Mouse (Mus musculus): ENCODE measurements around the gene Trip13.

DNA sequence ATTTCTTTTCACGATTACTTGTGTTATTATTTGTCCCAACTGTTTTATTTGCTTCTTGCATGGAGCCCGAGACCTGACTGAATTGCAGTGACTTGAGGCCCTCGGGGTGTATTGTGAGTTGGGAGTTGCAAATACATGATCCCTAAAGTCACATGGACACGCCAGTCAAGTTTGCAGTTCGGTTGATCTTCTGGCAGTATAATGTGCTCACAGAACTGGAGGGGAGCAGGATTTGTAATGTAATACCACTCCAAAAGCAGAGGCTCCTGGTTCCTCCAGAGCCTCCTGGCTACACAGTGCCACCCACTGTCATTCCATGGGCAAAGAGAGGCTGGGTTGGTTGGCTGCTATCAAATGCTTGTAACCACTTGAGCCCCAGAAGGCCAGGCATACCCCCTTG lies 51.0 kb downstream of the Trip13 start:
- TF ChIP-seq EP300 (IDR thresholded peaks at IDR 0.05; ENCODE audit: low read depth), result no peak
- no peak for TF ChIP-seq CTCF (IDR thresholded peaks at IDR 0.05; ENCODE audit: low read depth)
